Mouse (Mus musculus): ENCODE measurements around the gene Prlr. TPM values are rescaled to one million over a fixed set of nuclear protein-coding genes. Genes with fewer than 3 reads are reported as not detected.

Prlr gene
- total RNA-seq (2021): under 1 TPM; 0.79 to 0.82 TPM

DNA sequence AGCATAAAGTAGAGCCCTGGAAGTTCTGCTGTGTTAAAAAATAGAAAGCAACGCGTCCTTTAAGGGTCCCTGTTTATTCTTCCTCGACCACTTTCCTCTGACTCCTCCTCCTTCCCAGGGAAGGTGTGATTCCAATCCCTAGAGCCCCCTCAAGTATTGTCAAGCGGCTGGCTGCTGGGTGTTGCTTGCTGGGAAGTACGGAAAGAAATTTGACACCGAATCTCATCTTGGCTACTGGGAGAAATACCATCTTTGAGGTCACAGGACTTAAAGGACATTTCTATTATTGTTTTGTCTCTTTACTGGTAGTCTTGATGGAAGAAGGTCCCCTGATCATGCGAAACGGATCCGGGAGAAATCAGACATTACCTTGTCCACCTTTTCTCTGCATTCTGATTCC is at the start of gene Prlr:
Gene Prlr (plus strand): TSS at position 156 of the 400 bp plus-strand sequence.
- no peak for DNase-seq (ENCODE audit: low spot score in 2 of 2)
- intact Hi-C loops (cut with DNase I): no loop called here

GRCm38 (mm10) chr15:10133781-10134180 is 43.3 kb upstream of the Prlr start:
- no peak for DNase-seq (ENCODE audit: low spot score in 2 of 2)
- intact Hi-C loops (cut with DNase I): no loop called here

- DNase-seq (ENCODE audit: low spot score in 2 of 2): no peak
- intact Hi-C loops (cut with DNase I): no loop called here
Observed at GRCm38 (mm10) chr15:10134889-10135288, 42.1 kb upstream of the Prlr start.

GRCm38 (mm10) chr15:10144520-10144919 is 32.5 kb upstream of the Prlr start:
- intact Hi-C loops (cut with DNase I): no loop called here

GRCm38 (mm10) chr15:10148196-10148595 is 28.8 kb upstream of the Prlr start:
- intact Hi-C loops (cut with DNase I): no loop called here
- no peak for DNase-seq (ENCODE audit: low spot score in 2 of 2)

More at GRCm38 (mm10) chr15:10144520-10144919, 32.5 kb upstream of the Prlr start:
- DNase-seq (ENCODE audit: low spot score in 2 of 2): no peak

GRCm38 (mm10) chr15:10160663-10161062 is 16.4 kb upstream of the Prlr start:
- DNase-seq (ENCODE audit: low spot score in 2 of 2): no peak
- intact Hi-C loops (cut with DNase I): no loop called here

DNA sequence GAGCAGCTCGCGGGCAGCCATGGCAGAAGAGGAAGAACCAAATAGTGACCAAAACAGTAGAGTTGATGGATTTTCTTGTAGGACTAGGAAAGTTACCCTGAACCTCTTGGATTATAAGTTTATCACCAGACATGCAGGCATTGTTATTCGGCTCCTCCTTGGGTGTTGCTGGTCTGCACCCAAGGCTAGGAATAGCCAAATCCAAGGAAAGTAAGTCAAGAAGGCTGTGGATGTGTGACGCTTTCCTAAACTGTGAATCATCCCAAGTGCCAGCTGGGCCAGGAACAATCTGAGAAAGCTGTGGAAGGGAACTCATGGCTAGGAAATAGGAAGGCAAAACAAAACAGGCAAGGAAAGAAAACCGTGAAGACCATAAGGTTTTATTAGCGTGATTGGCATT is 2.0 kb upstream of the Prlr start:
- intact Hi-C loops (cut with DNase I): no loop called here
- peak; percentile 7 to 13 for DNase-seq (ENCODE audit: low spot score in 2 of 2)

DNA sequence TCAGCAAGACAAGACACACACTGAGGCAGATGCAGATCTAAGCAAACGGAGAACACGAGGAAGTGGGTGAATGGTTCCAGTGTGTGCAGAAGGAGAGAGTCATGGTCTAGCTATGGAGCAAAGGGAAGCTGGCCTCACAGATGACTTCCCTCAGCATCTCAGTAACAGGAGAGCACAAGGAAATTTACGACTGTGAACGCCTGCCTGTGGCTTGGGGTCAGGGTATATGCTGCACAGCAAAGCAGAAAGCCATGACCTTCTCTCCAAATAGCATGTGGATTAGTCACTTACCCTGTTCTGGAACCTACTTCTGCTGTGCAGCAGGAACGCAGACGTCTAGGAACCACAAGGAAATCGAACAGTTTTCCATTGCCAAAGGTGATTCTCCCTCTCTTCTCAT is 1.4 kb upstream of the Prlr start:
- intact Hi-C loops (cut with DNase I): no loop called here

GRCm38 (mm10) chr15:10177519-10178130 is 587 bp downstream of the Prlr start:
- peak; percentile 22 to 36 for DNase-seq (ENCODE audit: low spot score in 2 of 2)
- intact Hi-C loops (cut with DNase I): no loop called here

More for the DNA sequence above, 1.4 kb upstream of the Prlr start:
- no peak for DNase-seq (ENCODE audit: low spot score in 2 of 2)

- intact Hi-C loops (cut with DNase I): no loop called here
- no peak for DNase-seq (ENCODE audit: low spot score in 2 of 2)
Observed at GRCm38 (mm10) chr15:10178131-10178566, 1.1 kb downstream of the Prlr start.

DNA sequence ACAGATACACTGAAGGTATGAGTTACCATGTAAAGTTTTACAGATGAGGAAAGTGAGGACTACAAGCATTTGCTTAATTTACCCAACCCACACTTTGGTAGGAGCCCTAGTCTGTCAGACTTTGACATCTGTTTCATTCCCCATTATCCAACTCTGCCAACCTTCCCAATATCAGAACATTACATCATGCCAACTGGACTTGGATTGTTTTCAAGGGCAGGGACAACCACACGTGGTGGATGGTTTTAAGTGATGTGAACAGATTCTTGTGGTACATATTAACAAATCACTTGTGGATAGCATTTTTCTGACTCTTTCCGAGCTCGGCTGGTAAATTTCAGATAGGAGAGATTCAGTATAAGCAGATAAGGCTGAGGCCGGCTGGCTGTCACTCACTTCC is 3.7 kb downstream of the Prlr start:
- intact Hi-C loops (cut with DNase I): no loop called here
- DNase-seq (ENCODE audit: low spot score in 2 of 2): no peak

DNA sequence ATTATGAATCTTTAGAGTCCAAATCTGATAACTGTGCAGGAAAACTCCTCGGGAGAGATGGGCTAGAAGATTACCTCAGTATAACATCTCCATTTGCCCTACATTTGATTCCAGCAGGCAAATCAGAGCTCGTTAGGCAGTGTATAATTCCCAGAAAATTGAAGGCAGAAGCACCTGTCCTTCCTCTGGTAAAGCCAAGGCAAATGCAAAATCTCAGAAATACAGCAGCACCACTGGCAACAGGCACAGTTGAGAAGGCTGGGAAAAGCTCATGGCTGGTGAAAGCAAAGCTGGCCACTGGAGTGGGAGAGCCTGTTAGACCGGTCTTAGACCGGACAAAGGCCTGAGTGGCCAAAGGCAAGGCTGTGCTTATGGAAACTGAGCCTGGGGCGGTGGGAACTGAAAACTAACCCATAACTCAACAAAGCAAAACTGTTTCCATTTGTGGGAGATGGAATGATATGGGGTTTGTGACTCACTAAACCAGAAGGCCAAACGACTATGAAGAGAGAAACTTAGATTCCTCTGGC is 15.1 kb downstream of the Prlr start:
- intact Hi-C loops (cut with DNase I): no loop called here
- no peak for DNase-seq (ENCODE audit: low spot score in 2 of 2)

DNA sequence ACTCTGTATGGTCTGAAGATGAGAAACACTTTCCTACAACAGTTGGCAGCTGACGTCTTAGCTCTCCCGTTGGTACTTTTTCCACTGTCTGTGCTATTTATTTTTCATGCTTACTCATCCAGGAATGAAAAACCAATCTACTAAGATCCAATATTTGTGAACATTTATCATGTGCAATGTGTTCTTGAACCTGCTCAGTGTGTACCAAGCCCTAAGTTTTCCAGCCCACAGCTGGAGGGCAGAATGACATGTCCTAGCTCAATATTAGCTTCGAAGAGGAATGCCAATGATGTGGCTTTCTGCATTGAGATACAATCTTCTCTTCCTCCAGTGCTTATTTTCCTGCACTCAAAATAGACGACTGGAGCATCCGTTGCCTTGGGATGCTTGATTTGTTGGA is 24.0 kb downstream of the Prlr start:
- intact Hi-C loops (cut with DNase I): no loop called here
- no peak for DNase-seq (ENCODE audit: low spot score in 2 of 2)

GRCm38 (mm10) chr15:10202504-10203302 is 25.7 kb downstream of the Prlr start:
- no peak for DNase-seq (ENCODE audit: low spot score in 2 of 2)
- intact Hi-C loops (cut with DNase I): no loop called here

DNA sequence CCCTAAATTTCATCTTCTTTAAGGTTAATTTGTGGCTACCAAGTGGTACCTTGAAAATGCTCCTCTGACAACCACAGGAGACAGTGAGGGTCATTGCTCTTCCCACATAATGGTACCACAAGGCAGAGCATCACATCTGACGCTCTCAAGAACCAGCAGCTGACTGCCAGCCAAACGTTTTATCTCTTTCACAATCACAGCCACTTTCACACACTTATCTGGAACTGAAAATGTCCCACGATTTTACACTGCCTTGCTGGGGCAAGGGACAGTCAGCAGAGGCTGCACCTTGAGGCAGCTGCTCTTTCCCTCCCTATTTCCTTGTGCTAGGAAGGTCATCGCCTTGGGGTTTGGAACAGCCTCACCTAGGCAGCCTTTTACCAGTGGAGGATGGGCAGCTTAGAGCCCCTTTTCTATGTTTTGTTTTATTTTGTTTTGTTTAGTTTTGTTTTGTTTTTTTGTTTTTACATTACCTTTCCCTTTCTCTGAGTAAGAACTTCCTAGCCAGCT is 33.3 kb downstream of the Prlr start:
- no peak for DNase-seq (ENCODE audit: low spot score in 2 of 2)
- intact Hi-C loops (cut with DNase I): no loop called here

- no peak for DNase-seq (ENCODE audit: low spot score in 2 of 2)
- intact Hi-C loops (cut with DNase I): no loop called here
Observed at GRCm38 (mm10) chr15:10211992-10212391, 35.0 kb downstream of the Prlr start.

- no peak for DNase-seq (ENCODE audit: low spot score in 2 of 2)
- intact Hi-C loops (cut with DNase I): no loop called here
Observed at GRCm38 (mm10) chr15:10213213-10213612, 36.2 kb downstream of the Prlr start.

DNA sequence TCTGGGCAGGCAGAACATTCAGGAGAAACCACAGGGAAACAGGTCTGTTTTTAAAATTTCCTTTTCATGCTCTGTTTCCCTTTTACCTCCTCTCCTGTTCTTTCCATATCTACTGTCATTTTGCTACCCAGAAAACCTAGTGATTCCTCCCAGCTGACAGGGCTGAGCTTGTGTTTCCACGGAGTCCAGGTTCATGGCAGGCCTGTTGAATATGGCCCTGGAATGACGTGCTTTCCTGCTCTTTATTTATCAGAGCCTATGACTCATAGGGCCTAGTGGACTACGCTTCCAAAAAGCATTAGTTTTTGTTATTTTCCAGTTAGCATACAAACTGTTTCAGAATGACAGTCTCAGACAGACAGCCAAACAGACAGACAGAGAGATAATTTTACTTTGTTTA is 36.7 kb downstream of the Prlr start:
- intact Hi-C loops (cut with DNase I): no loop called here
- no peak for DNase-seq (ENCODE audit: low spot score in 2 of 2)

DNA sequence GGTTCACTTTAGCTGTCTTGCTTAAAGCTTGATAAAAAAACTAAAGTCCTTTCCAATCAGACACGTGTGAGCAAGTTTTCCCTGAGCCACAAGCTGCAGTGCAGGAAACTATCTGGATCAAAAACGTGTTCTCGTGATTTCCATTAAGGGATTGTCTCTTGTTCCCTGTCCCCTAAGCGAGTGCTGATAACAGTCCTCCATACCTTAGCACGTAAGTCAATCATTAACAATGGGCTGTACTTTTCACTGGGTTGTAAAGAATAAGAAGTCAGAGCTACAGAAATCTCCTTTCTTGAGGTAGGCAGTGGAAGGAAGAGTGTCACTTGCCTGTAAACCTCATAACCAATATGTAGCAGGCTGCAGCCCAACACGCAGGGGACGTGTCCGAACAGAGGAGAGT is 38.7 kb downstream of the Prlr start:
- intact Hi-C loops (cut with DNase I): no loop called here

DNA sequence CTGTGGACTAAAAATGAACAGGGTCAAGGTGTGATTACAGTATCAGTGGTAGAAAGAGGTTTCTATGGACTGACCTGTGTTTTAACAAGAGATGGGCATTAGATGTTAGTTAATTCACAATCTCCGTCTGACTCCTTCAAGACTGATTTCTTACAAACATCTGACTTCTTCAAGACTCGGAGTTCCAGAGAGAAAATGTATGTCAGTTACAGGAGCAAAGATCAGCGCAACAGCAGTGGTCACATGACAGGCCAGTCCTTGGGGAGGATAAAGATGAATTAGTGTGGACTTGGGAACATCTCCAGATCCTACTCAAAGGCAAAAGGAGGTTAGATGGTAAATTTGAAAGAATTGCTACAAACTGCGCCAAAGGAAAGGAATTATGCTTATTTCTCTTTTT is 39.2 kb downstream of the Prlr start:
- intact Hi-C loops (cut with DNase I): no loop called here
- DNase-seq (ENCODE audit: low spot score in 2 of 2): no peak

More for the DNA sequence above, 38.7 kb downstream of the Prlr start:
- DNase-seq (ENCODE audit: low spot score in 2 of 2): no peak
